Mouse (Mus musculus): ENCODE measurements around the gene March7. TPM values are rescaled to one million over a fixed set of nuclear protein-coding genes. Genes with fewer than 3 reads are reported as not detected.

Gene March7
- polyA plus RNA-seq, 1 experiment from 2014 or later, result 110 TPM

DNA sequence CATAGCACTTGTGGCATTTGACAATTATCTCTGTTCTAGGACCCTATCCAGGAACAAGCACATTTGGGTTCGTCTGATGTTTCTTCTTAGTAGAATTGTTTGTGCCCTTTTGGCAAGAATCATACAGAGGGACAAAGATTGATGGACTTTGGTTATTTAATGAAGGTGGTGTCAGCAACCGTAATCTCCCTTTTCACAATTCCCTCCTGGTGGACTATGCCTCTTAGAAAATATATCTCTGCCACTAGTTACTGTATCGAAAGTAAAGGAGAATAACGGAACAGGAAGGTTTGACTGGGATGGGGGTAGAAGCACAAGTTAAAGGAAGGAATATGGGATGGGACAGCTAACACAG is 74.8 kb downstream of the March7 start, which contains the start of gene Cd302:
Cd302 (minus strand) TSS at position 22 of the 355 bp plus-strand sequence.
- ATAC-seq (ENCODE audit: low FRiP score, low TSS enrichment) (no peak), DNase-seq (peak; percentile 6)
- Histone ChIP-seq H3K36me3 (ENCODE audit: control insufficient read depth, insufficient read depth, low read length) (no peaks in the 10 kb centered on the region), H3K4me3 (replicated peaks; ENCODE audit: low read depth, low read length) (peak within 1 kb of the TSS; percentile 43), H3K9ac (replicated peaks; ENCODE audit: low read length) (peak within 1 kb of the TSS; percentile 61), H3K27ac (replicated peaks; ENCODE audit: low read depth, low read length) (no peak within 1 kb of the TSS), H3K9me3 (ENCODE audit: control insufficient read depth, low read length) (no peaks in the 10 kb centered on the region), H3K4me2 (ENCODE audit: low read length) (peak within 1 kb of the TSS; percentile 91), H3K4me1 (ENCODE audit: control insufficient read depth, insufficient read depth, low read length) (peaks cover 13% of the 10 kb centered on the region), H3K27me3 (ENCODE audit: control insufficient read depth, insufficient read depth, low read length) (peaks cover 17% of the 10 kb centered on the region)
- WGBS, result 68% methylated on average over 4 of the region's 4 CpGs

DNA sequence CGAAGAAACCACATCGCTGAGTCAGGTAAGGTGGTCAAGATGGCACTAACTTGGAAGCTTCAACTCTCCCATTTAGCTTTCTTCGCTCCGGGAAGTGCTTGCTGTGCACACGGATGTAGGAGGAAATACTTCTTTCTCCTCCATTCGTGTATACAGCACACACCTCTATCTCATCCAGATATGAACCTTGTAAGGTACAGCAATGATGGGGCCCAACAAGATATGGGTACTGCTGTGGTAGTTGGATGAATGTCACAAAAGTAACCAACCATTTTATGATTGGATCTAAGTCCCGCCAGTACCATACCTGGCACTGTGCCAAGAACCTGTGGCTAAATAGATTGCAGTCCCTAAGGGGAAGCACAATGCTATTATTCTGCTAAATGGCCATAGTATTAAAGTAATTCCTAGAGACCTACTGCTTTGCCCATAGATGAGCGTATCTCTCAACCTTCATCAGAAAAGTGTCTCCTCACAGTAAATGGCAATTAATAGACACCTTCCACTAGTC is 75.5 kb downstream of the March7 start:
- H3K9ac ChIP-seq (replicated peaks; ENCODE audit: low read length), result no peak overlapping the region
- ATAC-seq (ENCODE audit: low FRiP score, low TSS enrichment) (no peak), DNase-seq (peak; percentile 16)
- H3K4me3 ChIP-seq (replicated peaks; ENCODE audit: low read depth, low read length), result no peak overlapping the region
- H3K4me1 ChIP-seq (ENCODE audit: control insufficient read depth, insufficient read depth, low read length), result peaks cover 13% of the 10 kb centered on the region
- peaks cover 17% of the 10 kb centered on the region for H3K27me3 ChIP-seq (ENCODE audit: control insufficient read depth, insufficient read depth, low read length)
- no peak overlapping the region for H3K4me2 ChIP-seq (ENCODE audit: low read length)
- no peaks in the 10 kb centered on the region for H3K36me3 ChIP-seq (ENCODE audit: control insufficient read depth, insufficient read depth, low read length)
- no peaks in the 10 kb centered on the region for H3K9me3 ChIP-seq (ENCODE audit: control insufficient read depth, low read length)
- H3K27ac ChIP-seq (replicated peaks; ENCODE audit: low read depth, low read length), result no peak overlapping the region
- WGBS, result 90% methylated on average over 8 of the region's 8 CpGs

DNA sequence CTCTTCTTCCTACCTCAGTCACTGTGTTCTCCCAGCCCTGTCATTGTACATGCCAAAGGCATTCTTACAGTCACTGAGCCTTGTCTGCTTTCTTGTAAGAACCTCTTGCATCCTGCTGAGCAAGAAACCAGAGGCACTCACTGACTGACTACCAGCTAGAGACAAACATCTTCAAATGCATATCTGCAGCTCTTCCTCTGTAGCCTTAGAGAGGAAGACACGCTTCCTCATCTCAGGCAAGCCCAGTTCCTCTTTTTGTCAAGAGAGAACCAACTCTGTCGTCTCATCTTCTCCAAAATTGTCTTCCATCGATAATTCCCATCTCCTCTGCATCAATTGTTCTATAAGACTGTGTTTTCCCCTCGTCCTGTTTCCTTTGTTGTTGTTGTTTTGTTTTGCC is 78.9 kb downstream of the March7 start:
- Histone ChIP-seq H3K4me1 (ENCODE audit: control insufficient read depth, insufficient read depth, low read length) (peaks cover 6% of the 10 kb centered on the region), H3K27me3 (ENCODE audit: control insufficient read depth, insufficient read depth, low read length) (peaks cover 14% of the 10 kb centered on the region), H3K36me3 (ENCODE audit: control insufficient read depth, insufficient read depth, low read length) (no peaks in the 10 kb centered on the region), H3K4me2 (ENCODE audit: low read length) (no peak overlapping the region), H3K27ac (replicated peaks; ENCODE audit: low read depth, low read length) (no peak overlapping the region), H3K9me3 (ENCODE audit: control insufficient read depth, low read length) (no peaks in the 10 kb centered on the region), H3K9ac (replicated peaks; ENCODE audit: low read length) (no peak overlapping the region), H3K4me3 (replicated peaks; ENCODE audit: low read depth, low read length) (no peak overlapping the region)
- 82% methylated on average over 4 of the region's 4 CpGs for WGBS
- ATAC-seq (ENCODE audit: low FRiP score, low TSS enrichment) (no peak), DNase-seq (no peak)

DNA sequence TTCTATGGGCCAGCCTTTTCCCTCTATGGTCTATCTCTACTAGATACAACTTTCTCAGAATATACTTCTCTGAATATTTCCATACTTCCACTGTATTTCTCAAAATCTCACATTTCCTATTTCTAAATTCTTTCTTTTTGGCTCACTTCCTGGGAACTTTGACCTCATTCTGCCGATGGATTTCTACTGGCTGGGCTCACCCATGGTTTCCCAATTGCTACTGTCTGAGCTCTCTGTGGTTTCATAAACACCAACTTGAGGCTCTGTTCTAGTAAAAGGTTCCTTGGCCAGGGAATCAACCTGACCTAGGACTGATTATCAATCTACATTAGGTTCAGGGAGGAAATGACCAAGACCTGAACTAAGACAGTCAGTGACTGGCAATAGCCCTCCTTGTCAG is 79.8 kb downstream of the March7 start:
- no peak overlapping the region for H3K4me2 ChIP-seq (ENCODE audit: low read length)
- 86% methylated on average over 1 of the region's 1 CpGs for WGBS
- no peaks in the 10 kb centered on the region for H3K9me3 ChIP-seq (ENCODE audit: control insufficient read depth, low read length)
- H3K4me1 ChIP-seq (ENCODE audit: control insufficient read depth, insufficient read depth, low read length), result no peaks in the 10 kb centered on the region
- DNase-seq (no peak), ATAC-seq (ENCODE audit: low FRiP score, low TSS enrichment) (no peak)
- H3K27ac ChIP-seq (replicated peaks; ENCODE audit: low read depth, low read length), result no peak overlapping the region
- no peaks in the 10 kb centered on the region for H3K36me3 ChIP-seq (ENCODE audit: control insufficient read depth, insufficient read depth, low read length)
- H3K27me3 ChIP-seq (ENCODE audit: control insufficient read depth, insufficient read depth, low read length), result peaks cover 10% of the 10 kb centered on the region; the same call in 1 of the 2 replicates
- H3K9ac ChIP-seq (replicated peaks; ENCODE audit: low read length), result no peak overlapping the region
- no peak overlapping the region for H3K4me3 ChIP-seq (replicated peaks; ENCODE audit: low read depth, low read length)

DNA sequence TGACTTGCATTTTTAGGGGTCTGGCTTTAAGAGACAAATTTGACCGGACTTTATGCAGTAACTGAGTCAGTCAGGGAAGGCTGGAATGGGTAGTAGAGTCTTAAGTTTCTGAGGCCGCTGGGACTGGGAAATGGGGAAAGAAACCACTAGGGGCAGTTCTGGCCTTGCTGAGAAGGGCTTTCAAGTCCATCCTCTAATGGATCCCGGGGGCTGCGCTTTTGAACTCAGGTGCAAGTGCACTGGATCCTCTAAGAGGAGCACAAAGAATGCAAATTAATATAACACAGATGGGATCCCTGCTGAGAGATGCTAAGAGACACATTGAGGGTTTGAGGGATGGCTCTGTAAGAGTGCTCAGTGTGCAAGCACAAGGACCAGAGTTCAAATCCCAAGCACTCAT is 81.7 kb downstream of the March7 start:
- H3K27ac ChIP-seq (replicated peaks; ENCODE audit: low read depth, low read length), result no peak overlapping the region
- H3K4me2 ChIP-seq (ENCODE audit: low read length), result no peak overlapping the region
- 82% methylated on average over 4 of the region's 4 CpGs for WGBS
- DNase-seq, result no peak
- no peak overlapping the region for H3K4me3 ChIP-seq (replicated peaks; ENCODE audit: low read depth, low read length)
- H3K9me3 ChIP-seq (ENCODE audit: control insufficient read depth, low read length), result no peaks in the 10 kb centered on the region
- ATAC-seq (ENCODE audit: low FRiP score, low TSS enrichment), result no peak
- H3K27me3 ChIP-seq (ENCODE audit: control insufficient read depth, insufficient read depth, low read length), result no peaks in the 10 kb centered on the region
- no peak overlapping the region for H3K9ac ChIP-seq (replicated peaks; ENCODE audit: low read length)
- no peaks in the 10 kb centered on the region for H3K4me1 ChIP-seq (ENCODE audit: control insufficient read depth, insufficient read depth, low read length)
- H3K36me3 ChIP-seq (ENCODE audit: control insufficient read depth, insufficient read depth, low read length), result no peaks in the 10 kb centered on the region

DNA sequence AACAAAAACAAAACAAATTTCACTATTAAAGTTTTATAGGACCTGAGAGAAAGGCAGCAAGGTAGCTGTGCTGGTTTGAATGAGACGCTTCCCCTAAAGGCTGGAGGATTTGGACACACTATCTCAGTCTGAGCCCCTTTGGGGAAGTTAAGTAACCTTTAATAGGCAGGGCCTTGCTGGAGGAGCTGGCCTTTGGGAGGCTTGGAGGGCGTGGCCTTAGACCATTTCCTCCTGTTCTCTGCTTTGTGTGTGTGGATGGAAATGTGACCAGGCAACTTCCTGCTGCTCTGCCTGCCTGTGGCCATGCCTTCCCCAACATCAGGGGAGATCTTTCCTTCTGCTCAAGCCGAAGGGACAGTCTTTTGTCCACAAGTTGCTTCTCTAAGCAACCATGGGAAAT is 88.6 kb downstream of the March7 start:
- Histone ChIP-seq H3K36me3 (ENCODE audit: control insufficient read depth, insufficient read depth, low read length) (no peaks in the 10 kb centered on the region), H3K4me1 (ENCODE audit: control insufficient read depth, insufficient read depth, low read length) (no peaks in the 10 kb centered on the region), H3K9me3 (ENCODE audit: control insufficient read depth, low read length) (no peaks in the 10 kb centered on the region), H3K27ac (replicated peaks; ENCODE audit: low read depth, low read length) (no peak overlapping the region), H3K9ac (replicated peaks; ENCODE audit: low read length) (no peak overlapping the region), H3K4me2 (ENCODE audit: low read length) (no peak overlapping the region), H3K27me3 (ENCODE audit: control insufficient read depth, insufficient read depth, low read length) (no peaks in the 10 kb centered on the region), H3K4me3 (replicated peaks; ENCODE audit: low read depth, low read length) (no peak overlapping the region)
- 83% methylated on average over 3 of the region's 3 CpGs for WGBS
- DNase-seq, result no peak
- no peak for ATAC-seq (ENCODE audit: low FRiP score, low TSS enrichment)

DNA sequence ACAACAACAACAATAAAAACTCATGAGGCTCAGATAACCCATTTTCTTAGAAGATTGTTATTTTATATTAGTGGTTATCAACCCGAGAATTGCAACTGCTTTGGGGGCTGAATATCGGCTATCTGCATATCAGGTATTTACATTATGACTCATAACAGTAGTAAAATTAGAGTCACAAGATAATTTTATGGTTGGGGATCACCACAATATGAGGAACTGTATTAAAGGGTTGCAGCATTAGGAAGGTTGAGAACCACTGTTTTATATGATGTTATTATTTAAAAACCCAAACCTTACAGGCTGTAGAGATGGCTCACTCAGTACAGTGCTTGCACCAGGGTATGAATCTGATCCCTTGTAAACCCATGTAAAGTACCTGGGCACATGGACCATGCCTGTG is 89.6 kb downstream of the March7 start:
- H3K4me3 ChIP-seq (replicated peaks; ENCODE audit: low read depth, low read length), result no peak overlapping the region
- H3K9ac ChIP-seq (replicated peaks; ENCODE audit: low read length), result no peak overlapping the region
- H3K4me2 ChIP-seq (ENCODE audit: low read length), result no peak overlapping the region
- ATAC-seq (ENCODE audit: low FRiP score, low TSS enrichment) (no peak), DNase-seq (no peak)
- H3K36me3 ChIP-seq (ENCODE audit: control insufficient read depth, insufficient read depth, low read length), result no peaks in the 10 kb centered on the region
- H3K27me3 ChIP-seq (ENCODE audit: control insufficient read depth, insufficient read depth, low read length), result no peaks in the 10 kb centered on the region
- H3K4me1 ChIP-seq (ENCODE audit: control insufficient read depth, insufficient read depth, low read length), result no peaks in the 10 kb centered on the region
- H3K27ac ChIP-seq (replicated peaks; ENCODE audit: low read depth, low read length), result no peak overlapping the region
- 98% methylated on average over 2 of the region's 2 CpGs for WGBS
- no peaks in the 10 kb centered on the region for H3K9me3 ChIP-seq (ENCODE audit: control insufficient read depth, low read length)

Other genes with a start within 250 kb of the March7 start
- 85.5 and 86.9 TPM in 2 replicates for gene Baz2b, start within 50 bp of the March7 start, polyA plus RNA-seq (2014; fragmentation: Nextera tagmentation; extraction: Ambion mirVana)
- gene Cd302, start 74.6 kb downstream of the March7 start, polyA plus RNA-seq (2014; fragmentation: Nextera tagmentation; extraction: Ambion mirVana), result 7.7 and 14.6 TPM in 2 replicates
- gene Ly75, start 173.4 kb downstream of the March7 start, polyA plus RNA-seq (2014; fragmentation: Nextera tagmentation; extraction: Ambion mirVana), result 0.58 and 0.96 TPM in 2 replicates